Mouse (Mus musculus): ENCODE results near the gene Ly86. TPM values are rescaled to one million over a fixed set of nuclear protein-coding genes. Genes with fewer than 3 reads are reported as not detected.

The Ly86 gene
- total RNA-seq (2021) (1 to 10 TPM; 2.1 to 2.5 TPM), polyA plus RNA-seq (2012; rRNA removed) (4.0 and 4.5 TPM in 2 replicates)
- long read RNA-seq = 0 reads

GRCm38 (mm10) chr13:37344909-37345772 lies at the start of gene Ly86:
Gene Ly86 (plus strand): TSS chr13:37345208.
- no peak for TF ChIP-seq EP300 (IDR thresholded peaks at IDR 0.05; ENCODE audit: insufficient read depth, low read depth, low read length)
- 0 out of 2 replicates have a peak, but pooled peaks have one; percentile 28 for TF ChIP-seq POLR2A (IDR thresholded peaks at IDR 0.05; ENCODE audit: insufficient read depth, low read depth, low read length)
- H3K4me1 ChIP-seq (ENCODE audit: control insufficient read depth, insufficient read depth, low read length) = no peaks in the 10 kb centered on the region
- intact Hi-C loops (cut with DNase I) = no loop called here
- no peak within 1 kb of the TSS for H3K4me3 ChIP-seq
- H3K27me3 ChIP-seq (ENCODE audit: control insufficient read depth, insufficient read depth, low read length) = no peaks in the 10 kb centered on the region
- no peak within 1 kb of the TSS for H3K9ac ChIP-seq (ENCODE audit: low read depth, low read length)
- no peaks in the 10 kb centered on the region for H3K36me3 ChIP-seq (ENCODE audit: control insufficient read depth, insufficient read depth, low read length)
- peak; percentile 37 to 39 for DNase-seq
- 88% methylated on average over 28 of the region's 28 CpGs for WGBS
- no peaks in the 10 kb centered on the region for H3K79me2 ChIP-seq (replicated peaks; ENCODE audit: control insufficient read depth, insufficient read depth, low read length)
- no peak within 1 kb of the TSS for H3K27ac ChIP-seq

GRCm38 (mm10) chr13:37297886-37298285 lies 47.1 kb upstream of the Ly86 start:
- intact Hi-C loops (cut with DNase I) = no loop called here
- TF ChIP-seq EP300 (IDR thresholded peaks at IDR 0.05; ENCODE audit: insufficient read depth, low read depth, low read length) (no peak), CTCF (IDR thresholded peaks at IDR 0.05) (no peak), POLR2A (IDR thresholded peaks at IDR 0.05; ENCODE audit: insufficient read depth, low read depth, low read length) (no peak)
- Histone ChIP-seq H3K79me2 (replicated peaks; ENCODE audit: control insufficient read depth, insufficient read depth, low read length) (no peaks in the 10 kb centered on the region), H3K27me3 (ENCODE audit: control insufficient read depth, insufficient read depth, low read length) (peaks cover under 1% of the 10 kb centered on the region; the same call in 1 of the 2 replicates), H3K4me1 (ENCODE audit: control insufficient read depth, insufficient read depth, low read length) (no peaks in the 10 kb centered on the region), H3K4me3 (no peak overlapping the region), H3K36me3 (ENCODE audit: control insufficient read depth, insufficient read depth, low read length) (no peaks in the 10 kb centered on the region), H3K9ac (ENCODE audit: low read depth, low read length) (no peak overlapping the region), H3K27ac (no peak overlapping the region)
- 71% methylated on average over 5 of the region's 5 CpGs for WGBS
- no peak for DNase-seq

- peak in 1 of 2 experiments; percentile 12 for DNase-seq
- Histone ChIP-seq H3K9ac (ENCODE audit: low read depth, low read length) (no peak overlapping the region), H3K79me2 (replicated peaks; ENCODE audit: control insufficient read depth, insufficient read depth, low read length) (no peaks in the 10 kb centered on the region), H3K36me3 (ENCODE audit: control insufficient read depth, insufficient read depth, low read length) (no peaks in the 10 kb centered on the region), H3K27me3 (ENCODE audit: control insufficient read depth, insufficient read depth, low read length) (peaks cover 1% of the 10 kb centered on the region; the same call in 1 of the 2 replicates), H3K4me1 (ENCODE audit: control insufficient read depth, insufficient read depth, low read length) (no peaks in the 10 kb centered on the region), H3K27ac (no peak overlapping the region), H3K4me3 (no peak overlapping the region)
- intact Hi-C loops (cut with DNase I) = no loop called here
- TF ChIP-seq POLR2A (IDR thresholded peaks at IDR 0.05; ENCODE audit: insufficient read depth, low read depth, low read length) = no peak
- no peak for TF ChIP-seq EP300 (IDR thresholded peaks at IDR 0.05; ENCODE audit: insufficient read depth, low read depth, low read length)
- TF ChIP-seq CTCF (IDR thresholded peaks at IDR 0.05) = no peak
- WGBS = 13% methylated on average over 1 of the region's 1 CpGs
Observed at GRCm38 (mm10) chr13:37298856-37299255, 46.2 kb upstream of the Ly86 start.

GRCm38 (mm10) chr13:37302877-37303276 lies 42.1 kb upstream of the Ly86 start:
- Histone ChIP-seq H3K9ac (ENCODE audit: low read depth, low read length) (no peak overlapping the region), H3K36me3 (ENCODE audit: control insufficient read depth, insufficient read depth, low read length) (no peaks in the 10 kb centered on the region), H3K27ac (no peak overlapping the region), H3K4me3 (no peak overlapping the region), H3K79me2 (replicated peaks; ENCODE audit: control insufficient read depth, insufficient read depth, low read length) (no peaks in the 10 kb centered on the region), H3K27me3 (ENCODE audit: control insufficient read depth, insufficient read depth, low read length) (0 out of 2 replicates have a peak, but pooled peaks cover 1% of the 10 kb centered on the region), H3K4me1 (ENCODE audit: control insufficient read depth, insufficient read depth, low read length) (no peaks in the 10 kb centered on the region)
- no peak for DNase-seq
- intact Hi-C loops (cut with DNase I) = no loop called here
- TF ChIP-seq CTCF (IDR thresholded peaks at IDR 0.05) (no peak), POLR2A (IDR thresholded peaks at IDR 0.05; ENCODE audit: insufficient read depth, low read depth, low read length) (no peak), EP300 (IDR thresholded peaks at IDR 0.05; ENCODE audit: insufficient read depth, low read depth, low read length) (no peak)
- WGBS = 51% methylated on average over 5 of the region's 5 CpGs

- TF ChIP-seq EP300 (IDR thresholded peaks at IDR 0.05; ENCODE audit: insufficient read depth, low read depth, low read length) (no peak), POLR2A (IDR thresholded peaks at IDR 0.05; ENCODE audit: insufficient read depth, low read depth, low read length) (no peak), CTCF (IDR thresholded peaks at IDR 0.05) (no peak)
- Histone ChIP-seq H3K4me3 (no peak overlapping the region), H3K27me3 (ENCODE audit: control insufficient read depth, insufficient read depth, low read length) (0 out of 2 replicates have a peak, but pooled peaks cover 2% of the 10 kb centered on the region), H3K27ac (no peak overlapping the region), H3K9ac (ENCODE audit: low read depth, low read length) (no peak overlapping the region), H3K4me1 (ENCODE audit: control insufficient read depth, insufficient read depth, low read length) (no peaks in the 10 kb centered on the region), H3K36me3 (ENCODE audit: control insufficient read depth, insufficient read depth, low read length) (no peaks in the 10 kb centered on the region), H3K79me2 (replicated peaks; ENCODE audit: control insufficient read depth, insufficient read depth, low read length) (no peaks in the 10 kb centered on the region)
- WGBS = 45% methylated on average over 4 of the region's 4 CpGs
- no peak for DNase-seq
- intact Hi-C loops (cut with DNase I) = no loop called here
Observed at GRCm38 (mm10) chr13:37308006-37308405, 37.0 kb upstream of the Ly86 start.

- intact Hi-C loops (cut with DNase I) = no loop called here
- H3K27ac ChIP-seq = no peak overlapping the region
- no peaks in the 10 kb centered on the region for H3K4me1 ChIP-seq (ENCODE audit: control insufficient read depth, insufficient read depth, low read length)
- no peak overlapping the region for H3K4me3 ChIP-seq
- WGBS = 62% methylated on average over 5 of the region's 5 CpGs
- no peaks in the 10 kb centered on the region for H3K79me2 ChIP-seq (replicated peaks; ENCODE audit: control insufficient read depth, insufficient read depth, low read length)
- no peak overlapping the region for H3K9ac ChIP-seq (ENCODE audit: low read depth, low read length)
- H3K36me3 ChIP-seq (ENCODE audit: control insufficient read depth, insufficient read depth, low read length) = no peaks in the 10 kb centered on the region
- H3K27me3 ChIP-seq (ENCODE audit: control insufficient read depth, insufficient read depth, low read length) = 0 out of 2 replicates have a peak, but pooled peaks cover 2% of the 10 kb centered on the region
- no peak for DNase-seq
- TF ChIP-seq POLR2A (IDR thresholded peaks at IDR 0.05; ENCODE audit: insufficient read depth, low read depth, low read length) (no peak), CTCF (IDR thresholded peaks at IDR 0.05) (no peak), EP300 (IDR thresholded peaks at IDR 0.05; ENCODE audit: insufficient read depth, low read depth, low read length) (no peak)
Observed at GRCm38 (mm10) chr13:37309296-37309695, 35.7 kb upstream of the Ly86 start.
